Mouse (Mus musculus) MEL-GATA-1-ER (cell line): ENCODE results near the gene Ptpn5.
A peak's percentile ranks its signal among the peaks of the same experiment; 100 is the strongest.

Experiments
- DNase-seq: peaks from one replicate; pipeline ENCODE4 v3.0.0-alpha.2; 2012; ENCODE audit warnings: low read depth; ENCODE audit errors: extremely low read depth

The Ptpn5 gene

DNA sequence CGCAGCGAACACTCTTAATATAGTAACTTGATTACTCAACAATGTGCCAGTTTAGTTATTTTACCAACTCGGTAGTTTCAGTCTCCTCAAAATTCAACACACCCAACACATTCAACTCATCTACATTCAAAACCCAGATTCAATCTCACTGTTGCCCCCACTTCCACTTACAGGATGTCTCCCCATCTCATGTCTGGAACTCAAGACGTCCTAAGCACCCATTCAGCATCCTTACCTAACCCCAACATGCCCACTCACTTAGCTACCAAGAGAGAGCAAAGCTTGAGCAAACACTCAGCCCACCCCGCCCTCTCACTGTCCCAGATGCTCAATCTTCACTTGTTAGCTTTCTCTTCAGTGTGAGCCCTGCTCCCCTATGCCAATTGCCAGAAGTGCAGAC is 71.9 kb downstream of the Ptpn5 start:
- DNase-seq: no peak

GRCm38 (mm10) chr7:47059339-47059738 is 74.1 kb downstream of the Ptpn5 start:
- DNase-seq: no peak

- DNase-seq: no peak
Measured at GRCm38 (mm10) chr7:47056273-47056672, 77.2 kb downstream of the Ptpn5 start.

DNA sequence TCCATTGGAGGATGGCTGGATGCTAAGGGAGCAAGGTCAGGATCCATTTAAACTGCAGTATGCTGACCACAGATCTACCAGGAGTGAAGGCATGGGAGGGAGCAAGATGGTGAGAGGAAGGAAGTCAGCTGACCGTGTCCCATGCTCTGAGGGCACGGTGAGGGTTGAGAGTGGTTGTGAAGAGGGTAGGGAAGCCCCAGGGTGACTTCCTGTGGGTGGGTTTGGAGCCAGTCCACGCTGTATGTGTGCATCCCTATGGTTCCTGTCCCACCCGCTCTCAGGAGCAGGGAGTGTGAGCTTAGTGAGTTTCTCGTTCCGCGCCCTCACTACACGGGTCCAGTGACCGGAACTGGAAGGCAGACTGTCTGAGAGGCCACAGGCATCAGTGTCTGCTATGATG is 77.7 kb downstream of the Ptpn5 start:
- DNase-seq: no peak

DNA sequence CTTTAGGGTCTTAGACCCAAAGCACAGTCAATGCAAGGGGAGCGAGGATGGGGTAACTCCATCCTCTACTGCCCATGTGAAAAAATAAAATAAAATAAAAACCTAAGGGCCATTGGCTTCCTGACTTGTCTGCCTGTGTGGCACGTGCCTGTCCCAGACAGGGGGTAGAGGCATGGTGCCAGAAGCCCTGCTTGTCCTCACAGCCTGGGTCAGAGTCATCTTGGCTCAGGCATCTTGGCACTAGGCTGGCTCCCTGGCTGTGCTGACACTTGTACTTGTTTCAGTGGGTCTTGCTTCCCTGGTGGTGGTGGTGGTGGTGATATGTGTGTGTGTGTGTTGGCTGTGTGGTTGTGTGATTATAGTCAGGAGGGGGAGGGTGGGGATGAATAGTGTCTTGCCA is 78.8 kb downstream of the Ptpn5 start:
- DNase-seq: no peak

GRCm38 (mm10) chr7:47053287-47053686 is 80.2 kb downstream of the Ptpn5 start:
- DNase-seq: no peak

DNA sequence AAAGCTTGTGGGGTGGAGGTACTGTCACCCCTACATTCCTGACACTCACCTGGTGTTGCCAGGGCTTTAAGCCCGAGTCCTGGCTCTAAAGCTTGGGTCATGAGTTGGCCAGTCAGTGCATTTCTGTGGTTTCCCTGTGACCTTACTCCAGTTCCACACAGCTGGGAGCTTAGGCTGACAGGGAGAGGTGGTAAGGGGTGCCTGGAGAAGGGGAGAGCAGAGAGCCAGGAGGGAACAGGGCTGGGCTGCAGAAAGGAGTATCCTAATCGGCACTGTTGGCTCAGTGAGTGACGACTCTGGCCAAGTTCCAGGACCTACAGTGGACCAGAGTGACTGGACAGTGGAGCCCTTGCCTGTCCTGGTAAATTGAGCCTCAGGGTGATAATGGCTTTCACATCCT is 81.2 kb downstream of the Ptpn5 start:
- no peak for DNase-seq

DNA sequence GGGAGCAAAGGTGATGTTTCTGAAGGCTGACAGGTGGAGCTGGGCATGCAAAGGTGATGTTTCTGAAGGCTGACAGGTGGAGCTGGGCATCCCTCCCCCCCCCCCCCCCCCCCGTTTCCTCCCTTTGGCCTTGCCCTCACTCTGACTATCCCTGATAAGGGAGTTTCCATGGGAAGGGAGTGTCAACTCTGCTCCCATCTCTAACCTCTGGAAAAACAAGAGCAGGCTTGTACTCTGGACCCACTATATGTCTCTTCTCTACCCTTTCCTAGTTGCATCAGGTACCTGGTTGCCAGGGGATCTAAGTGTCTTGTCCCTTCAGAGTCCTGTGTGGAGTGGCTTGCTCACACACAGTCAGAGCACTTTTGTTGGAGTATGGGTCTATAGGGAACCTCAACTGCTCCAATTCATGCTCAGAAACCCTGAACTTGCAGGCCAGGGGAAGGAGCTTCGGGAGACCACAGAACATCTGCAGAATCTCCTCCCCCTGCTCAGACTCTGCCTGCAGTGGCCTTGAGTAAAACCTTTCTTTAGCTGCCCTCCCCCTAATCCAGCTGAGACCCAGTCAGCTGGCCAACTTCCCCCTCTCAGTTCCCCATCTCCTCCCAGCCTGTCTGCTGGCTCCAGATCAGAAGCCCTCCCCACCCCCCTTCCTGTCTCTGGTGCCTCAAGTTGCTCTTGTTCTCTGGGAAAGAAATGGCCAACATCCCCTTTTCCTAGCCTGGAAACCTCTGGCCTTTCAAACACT is 81.9 kb downstream of the Ptpn5 start:
- DNase-seq: peak; percentile 64

GRCm38 (mm10) chr7:47050766-47051165 is 82.7 kb downstream of the Ptpn5 start:
- peak; percentile 16 for DNase-seq

- peak; percentile 78 for DNase-seq
Measured at GRCm38 (mm10) chr7:47050366-47050765, 83.1 kb downstream of the Ptpn5 start, which contains the start of gene Tmem86a. Tmem86a (plus strand) TSS chr7:47050601.

DNA sequence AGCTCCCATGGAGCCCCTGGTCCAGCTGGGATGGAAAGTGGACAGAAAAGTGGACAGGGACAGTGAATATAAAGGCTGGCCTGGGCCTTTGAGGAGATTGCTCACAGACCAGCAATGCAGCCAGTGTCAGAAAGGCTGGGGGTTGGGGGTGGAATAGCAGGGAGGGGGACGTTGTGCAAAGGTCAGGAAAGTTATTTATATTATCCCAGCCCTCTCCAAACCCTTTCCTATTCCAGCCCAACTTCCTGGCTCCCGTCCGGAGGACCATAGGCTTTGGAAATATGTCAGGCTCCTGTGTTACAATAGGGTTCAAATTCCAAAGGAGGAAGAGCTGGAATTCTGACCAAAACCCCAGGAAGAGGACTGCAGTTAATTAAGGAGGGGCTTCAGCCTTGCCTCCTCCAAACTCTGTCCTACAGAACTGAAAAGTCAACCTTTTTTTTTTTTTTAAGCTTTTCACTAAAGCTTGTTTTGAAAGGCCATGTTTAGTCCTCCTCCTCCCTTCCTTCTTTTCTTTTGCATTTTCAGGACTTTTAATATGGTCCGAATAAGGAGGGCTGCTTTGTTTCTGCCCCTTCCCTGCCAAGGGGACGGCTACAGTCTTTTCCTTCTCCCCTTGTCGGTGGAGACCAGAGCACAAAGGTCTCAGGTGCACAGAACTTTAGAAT is 90.5 kb downstream of the Ptpn5 start:
- no peak for DNase-seq

DNA sequence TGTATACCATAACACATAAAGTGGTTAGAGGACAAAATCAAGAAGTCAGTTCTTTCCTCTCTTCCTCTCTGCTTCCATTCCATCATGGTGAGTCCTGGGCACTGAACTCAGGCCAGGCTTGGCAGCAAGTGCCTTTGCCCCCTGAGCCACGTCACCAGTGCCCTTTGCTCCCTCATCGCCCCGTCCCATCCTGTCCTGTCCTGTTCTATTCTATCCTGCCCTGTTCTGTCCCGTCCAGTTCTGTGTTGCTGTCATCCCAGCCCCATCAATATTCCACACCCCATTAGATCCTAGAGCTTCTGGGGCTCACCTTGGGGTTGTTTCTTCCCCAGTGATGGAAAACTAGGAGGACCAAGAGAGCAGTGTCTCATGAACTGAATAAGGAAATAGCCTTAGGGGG is 91.4 kb downstream of the Ptpn5 start:
- DNase-seq: no peak

GRCm38 (mm10) chr7:47041706-47042105 is 91.8 kb downstream of the Ptpn5 start:
- no peak for DNase-seq

DNA sequence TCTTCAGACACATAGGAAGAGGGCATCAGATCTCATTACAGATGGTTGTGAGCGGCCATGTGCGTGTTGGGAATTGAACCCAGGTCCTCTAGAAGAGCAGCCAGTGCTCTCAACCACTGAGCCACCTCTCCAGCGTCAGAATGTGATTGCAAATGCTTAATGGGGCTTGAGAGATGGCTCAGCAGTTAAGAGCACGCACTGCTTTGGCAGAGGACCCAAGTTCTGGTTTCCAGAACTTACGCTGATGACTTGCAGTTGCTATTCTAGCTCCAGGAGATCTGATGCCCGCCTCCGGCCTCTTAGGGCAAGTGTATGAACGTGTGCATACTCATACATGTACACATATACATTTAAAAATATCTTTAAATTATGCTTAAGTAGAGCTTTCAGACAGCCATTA is 98.1 kb downstream of the Ptpn5 start:
- DNase-seq: no peak

DNA sequence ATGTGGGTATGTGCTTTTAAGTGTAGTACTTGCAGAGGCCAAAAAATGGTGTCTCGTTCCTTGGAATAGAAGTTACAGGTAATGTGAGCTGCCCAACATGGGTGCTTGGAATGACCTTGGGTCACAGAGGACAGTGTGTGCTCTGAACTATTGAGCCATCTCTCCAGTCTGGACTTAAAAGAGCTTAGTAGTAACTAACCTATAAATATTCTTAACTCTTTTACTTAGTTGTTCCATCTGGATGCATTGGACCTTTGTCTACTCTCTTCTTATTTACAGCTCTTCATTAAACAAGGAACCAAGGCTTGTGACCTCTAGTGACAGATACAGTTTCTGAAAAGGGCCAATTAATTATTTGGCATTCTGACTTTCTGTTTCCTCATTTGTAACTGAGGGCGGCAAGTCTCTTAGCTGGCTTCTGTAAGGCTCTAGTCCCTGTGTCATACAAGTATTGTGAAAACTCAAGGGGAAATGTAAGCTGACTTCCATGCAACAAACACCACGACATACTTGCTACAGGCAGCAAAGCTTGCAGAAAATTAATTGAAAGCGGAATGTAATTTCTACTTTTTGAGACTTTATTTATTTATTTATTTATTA is 98.6 kb downstream of the Ptpn5 start:
- DNase-seq: no peak

DNA sequence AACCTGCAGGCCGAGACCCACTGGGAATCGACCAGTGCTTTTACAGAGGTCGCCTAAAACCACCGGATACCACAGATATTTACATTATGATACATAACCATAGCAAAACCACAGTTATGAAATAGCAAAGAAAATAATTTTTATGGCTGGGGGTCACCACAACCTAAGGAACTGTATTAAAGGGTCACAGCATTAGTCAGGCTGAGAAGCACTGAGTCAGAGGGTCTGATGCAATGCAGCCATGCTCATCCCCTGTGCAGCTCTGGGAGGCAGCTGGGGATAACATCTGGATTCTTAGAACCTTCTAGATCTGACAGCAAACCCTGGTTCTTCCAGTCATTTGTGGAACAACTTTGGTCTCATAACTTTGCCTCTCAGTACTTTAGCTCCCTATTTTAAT is 102.1 kb downstream of the Ptpn5 start:
- no peak for DNase-seq

- no peak for DNase-seq
Measured at GRCm38 (mm10) chr7:47030517-47031193, 102.8 kb downstream of the Ptpn5 start.
